12 mouse cellular contexts compared by ENCODE assay signal in genomic region chr6:30263053-30263452, GRCm38 (mm10). TPM values are rescaled to one million over a fixed set of nuclear protein-coding genes. Genes with fewer than 3 reads are reported as not detected.
A peak's percentile ranks its signal among the peaks of the same experiment; 100 is the strongest.
DNase-seq lines count a peak whose midpoint lies in the region; ATAC-seq and TF ChIP-seq lines count a peak whose summit lies in the region.
"Had no signal": no experiment of that assay in that cellular context is flagged by ENCODE, and none has a peak within 500 bp of the region (broad histone marks: within the 10 kb centered on the region; RNA-seq: fewer than 3 reads in every experiment).

No protein-coding gene starts in this region.

- ATAC-seq in heart, embryonic 16.5 days (replicated peaks; ENCODE audit: extremely low read depth, insufficient read depth, low FRiP score), result 0 out of 2 replicates have a peak, but pooled peaks have one; percentile 39
- no peak for ATAC-seq in liver, postnatal 0 days
- no peak for ATAC-seq in liver, embryonic 12.5 days
- ATAC-seq: inflammation-experienced regulatory T-cells, adult 6 months had no signal

- TF ChIP-seq CTCF in liver, postnatal 0 days (IDR thresholded peaks at IDR 0.05; ENCODE audit: low read depth), result no peak

- no peak overlapping the region for H3K4me3 ChIP-seq in heart, embryonic 16.5 days (ENCODE audit: low read length)
- H3K4me3 ChIP-seq in liver, postnatal 0 days (ENCODE audit: low read depth, low read length), result no peak overlapping the region
- H3K4me3 ChIP-seq in liver, embryonic 12.5 days, result no peak overlapping the region
- H3K4me3 ChIP-seq: heart, adult 2 months; layer of hippocampus, adult 2 months had no signal

- H3K4me1 ChIP-seq in heart, embryonic 16.5 days (ENCODE audit: control insufficient read depth, insufficient read depth, low read length), result peaks cover 27% of the 10 kb centered on the region
- peaks cover 3% of the 10 kb centered on the region; the same call in 1 of the 2 replicates for H3K4me1 ChIP-seq in liver, postnatal 0 days (ENCODE audit: insufficient read depth)
- no peaks in the 10 kb centered on the region for H3K4me1 ChIP-seq in liver, embryonic 12.5 days

- no peaks in the 10 kb centered on the region for H3K27me3 ChIP-seq in heart, embryonic 16.5 days (ENCODE audit: control insufficient read depth, insufficient read depth, low read length)
- no peaks in the 10 kb centered on the region for H3K27me3 ChIP-seq in liver, postnatal 0 days (ENCODE audit: insufficient read depth, low read length)
- H3K27me3 ChIP-seq in liver, embryonic 12.5 days (replicated peaks), result no peaks in the 10 kb centered on the region
- H3K27me3 ChIP-seq: CH12.LX had no signal

- TF ChIP-seq EP300 in liver, postnatal 0 days (IDR thresholded peaks at IDR 0.05; ENCODE audit: low read depth), result no peak

- no peak overlapping the region for H3K9ac ChIP-seq in heart, embryonic 16.5 days (ENCODE audit: low read length)
- H3K9ac ChIP-seq in liver, postnatal 0 days (replicated peaks), result no peak overlapping the region
- H3K9ac ChIP-seq in liver, embryonic 12.5 days, result no peak overlapping the region

- peaks cover 30% of the 10 kb centered on the region for H3K36me3 ChIP-seq in heart, embryonic 16.5 days (ENCODE audit: control insufficient read depth, insufficient read depth)
- H3K36me3 ChIP-seq in liver, postnatal 0 days (replicated peaks; ENCODE audit: insufficient read depth, low read length), result peaks cover 76% of the 10 kb centered on the region
- H3K36me3 ChIP-seq in liver, embryonic 12.5 days, result peaks cover 75% of the 10 kb centered on the region

- 39% methylated on average over 4 of the region's 4 CpGs for WGBS in heart, embryonic 16.5 days
- WGBS in liver, postnatal 0 days (ENCODE audit: insufficient replicate concordance), result 59% methylated on average over 4 of the region's 4 CpGs
- WGBS in liver, embryonic 12.5 days (ENCODE audit: insufficient replicate concordance), result 75% methylated on average over 4 of the region's 4 CpGs

- no peak overlapping the region for H3K4me2 ChIP-seq in heart, embryonic 16.5 days (ENCODE audit: low read depth, low read length)
- no peak overlapping the region for H3K4me2 ChIP-seq in liver, postnatal 0 days (ENCODE audit: low read depth, low read length)
- H3K4me2 ChIP-seq in liver, embryonic 12.5 days, result no peak overlapping the region

- no peak for DNase-seq in heart, adult 11 months
- peak; percentile 18 for DNase-seq in liver, postnatal 0 days
- peak; percentile 62 for DNase-seq in NIH3T3 (ENCODE audit: low read depth)
- peak; percentile 43 for DNase-seq in lung, postnatal 14 days
- DNase-seq in cerebellum, postnatal 4 days (ENCODE audit: low spot score in 2 of 2), result no peak
- DNase-seq: right cerebral cortex, postnatal 4 days had no signal

- H3K27ac ChIP-seq in heart, embryonic 16.5 days (ENCODE audit: low read length), result peak overlapping the region; percentile 9; the same call in 1 of the 2 replicates
- H3K27ac ChIP-seq in liver, postnatal 0 days (ENCODE audit: low read depth), result no peak overlapping the region
- H3K27ac ChIP-seq in liver, embryonic 12.5 days, result no peak overlapping the region
- H3K27ac ChIP-seq: heart, adult 2 months; layer of hippocampus, adult 2 months had no signal

- H3K9me3 ChIP-seq in heart, embryonic 16.5 days (replicated peaks; ENCODE audit: control insufficient read depth, low read length), result no peaks in the 10 kb centered on the region
- H3K9me3 ChIP-seq in liver, postnatal 0 days (ENCODE audit: low read length), result no peaks in the 10 kb centered on the region
- no peaks in the 10 kb centered on the region for H3K9me3 ChIP-seq in liver, embryonic 12.5 days (replicated peaks)

RNA-seq across cellular contexts. Expression of gene Ube2h, which starts 41.3 kb away (rescaled TPM):
- 43.3 and 45.9 TPM in 2 replicates for polyA plus RNA-seq in heart, embryonic 16.5 days (2015; fragmentation: Nextera tagmentation; extraction: Ambion mirVana)
- polyA plus RNA-seq in liver, postnatal 0 days (2015; fragmentation: Nextera tagmentation; extraction: Ambion mirVana), result 18.2 and 23.5 TPM in 2 replicates
- 31.6 and 33.4 TPM in 2 replicates for polyA plus RNA-seq in liver, embryonic 12.5 days (2016; fragmentation: Nextera tagmentation; extraction: Ambion mirVana)

Comparison
In these comparisons a context has a peak if more than half of its experiments do, and no peak if none do; other contexts are left out.
1. DNase-seq: peak in liver, postnatal 0 days (single experiment), NIH3T3 (single experiment) and lung, postnatal 14 days (single experiment); none in heart, adult 11 months (single experiment) and cerebellum, postnatal 4 days (0 of 2).